Mouse (Mus musculus) lung, adult 18-20 months (tissue): ENCODE results near the gene Armc5.

Experiments used
- DNase-seq, 2 experiments: peaks; one replicate each; pipeline ENCODE4 v3.0.0; 2022; ENCODE audit warnings: mixed read lengths in 2 of 2

Armc5 gene

DNA sequence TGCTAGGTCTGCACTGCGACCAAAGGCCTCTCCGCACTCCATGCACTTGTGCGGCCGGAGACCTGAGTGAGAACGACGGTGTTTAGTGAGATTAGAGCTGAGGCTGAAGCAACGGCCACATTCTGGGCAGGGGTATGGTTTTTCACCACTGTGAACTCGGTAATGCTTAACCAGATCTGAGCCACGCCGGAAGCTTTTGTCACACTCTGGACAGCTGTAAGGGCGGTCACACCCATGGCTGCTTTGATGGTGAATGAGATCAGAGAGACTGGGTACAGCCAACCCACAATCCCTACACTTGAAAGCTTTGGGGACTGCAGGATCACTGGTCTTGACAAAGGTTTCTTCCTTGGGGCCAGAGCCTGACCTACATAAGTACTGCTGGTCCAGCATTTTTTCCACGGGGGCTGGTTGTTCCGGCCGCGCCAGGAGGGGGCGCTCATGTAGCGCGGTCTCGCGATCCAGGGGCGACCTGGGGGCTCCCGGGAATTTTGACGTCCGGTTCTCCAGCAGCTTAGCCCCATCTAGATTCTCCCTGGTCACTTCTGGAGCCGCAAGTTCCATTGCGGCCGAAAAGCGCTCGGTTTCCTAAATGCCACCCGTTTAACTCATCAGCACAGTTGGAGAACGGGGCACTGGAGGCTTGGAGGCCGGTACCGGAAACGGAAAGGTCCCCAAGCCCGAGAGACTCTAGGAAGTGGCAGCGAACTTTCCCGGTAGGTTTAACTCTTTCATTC, at the start of gene Armc5:
Gene Armc5, plus strand, starts transcription at position 487 of the 737 bp plus-strand sequence.
- peak; percentile 83 to 86 for DNase-seq

DNA sequence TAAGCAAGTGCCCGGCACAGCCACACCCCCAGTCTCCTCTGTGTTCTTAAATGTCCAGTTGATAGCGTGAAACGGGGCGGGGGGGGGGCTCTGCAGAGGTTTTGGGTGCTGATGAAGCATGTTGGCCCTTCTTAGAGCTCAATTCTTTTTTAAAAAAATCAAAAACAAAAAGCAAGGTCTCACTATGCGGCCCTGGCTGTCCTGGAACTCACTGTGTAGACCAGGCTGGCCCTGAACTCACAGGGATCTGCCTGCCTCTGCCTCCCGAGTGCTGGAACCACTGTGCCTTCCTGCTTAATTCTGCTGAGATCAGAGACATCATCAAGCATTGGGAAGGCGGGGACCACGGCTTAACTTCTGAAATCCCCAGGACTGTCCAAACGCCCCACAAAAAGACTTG, 35.5 kb upstream of the Armc5 start:
- DNase-seq: no peak

DNA sequence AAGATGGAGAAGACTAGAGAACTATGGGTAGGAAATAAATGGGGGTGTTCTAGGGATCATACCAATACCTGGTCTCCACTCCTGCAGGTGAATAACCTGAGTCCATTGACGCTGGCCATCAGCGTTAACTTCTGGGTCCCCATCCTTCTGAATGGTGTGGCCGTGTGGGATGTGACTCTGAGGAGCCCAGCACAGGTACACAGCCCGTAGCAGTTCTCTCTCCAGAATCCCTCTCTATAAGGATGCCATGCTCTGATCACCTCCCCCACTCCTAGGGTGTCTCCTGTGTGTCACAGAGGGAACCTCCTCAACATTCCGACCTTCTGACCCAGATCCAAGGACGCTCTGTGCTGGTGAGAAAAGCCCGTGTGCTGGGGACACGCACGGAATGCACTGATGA, 34.1 kb upstream of the Armc5 start:
- DNase-seq: no peak

DNA sequence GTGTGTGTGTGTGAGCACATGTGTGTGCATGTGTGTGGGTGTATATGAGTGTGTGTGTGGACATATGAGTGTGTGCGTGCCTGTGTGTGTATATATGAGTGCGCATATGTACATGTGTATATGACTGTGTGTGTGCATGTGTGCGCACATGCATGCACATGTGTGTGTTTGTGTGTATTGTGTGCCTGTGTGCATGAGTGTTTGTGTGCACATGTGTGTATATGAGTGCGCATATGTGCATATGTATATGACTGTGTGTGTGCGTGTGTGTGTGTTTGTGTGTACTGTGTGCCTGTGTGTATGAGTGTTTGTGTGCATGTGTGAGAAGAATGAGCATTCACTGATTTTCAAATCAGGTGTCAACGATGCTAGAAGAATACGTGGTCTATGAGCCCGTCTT, 33.0 kb upstream of the Armc5 start:
- DNase-seq: no peak

DNA sequence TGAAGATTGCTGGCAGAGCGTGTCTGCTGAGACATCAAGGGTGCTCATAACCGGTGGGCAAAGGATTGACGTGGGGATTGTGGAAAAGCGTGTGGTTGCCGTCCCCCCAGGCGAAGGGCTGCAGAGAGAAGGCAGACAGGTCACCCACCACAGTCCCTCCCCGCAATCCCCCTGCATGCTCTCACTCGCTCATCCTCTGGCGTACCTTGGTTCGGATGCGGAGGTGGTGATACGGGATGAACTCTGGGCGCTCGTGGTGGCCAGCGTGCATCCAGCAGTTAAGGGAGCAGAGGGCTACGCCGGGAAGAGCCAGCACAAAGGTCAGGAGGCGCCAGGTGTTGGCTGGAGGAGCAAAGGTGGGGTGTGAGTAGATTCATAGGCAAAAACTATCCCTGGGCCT, 31.4 kb upstream of the Armc5 start:
- no peak for DNase-seq

DNA sequence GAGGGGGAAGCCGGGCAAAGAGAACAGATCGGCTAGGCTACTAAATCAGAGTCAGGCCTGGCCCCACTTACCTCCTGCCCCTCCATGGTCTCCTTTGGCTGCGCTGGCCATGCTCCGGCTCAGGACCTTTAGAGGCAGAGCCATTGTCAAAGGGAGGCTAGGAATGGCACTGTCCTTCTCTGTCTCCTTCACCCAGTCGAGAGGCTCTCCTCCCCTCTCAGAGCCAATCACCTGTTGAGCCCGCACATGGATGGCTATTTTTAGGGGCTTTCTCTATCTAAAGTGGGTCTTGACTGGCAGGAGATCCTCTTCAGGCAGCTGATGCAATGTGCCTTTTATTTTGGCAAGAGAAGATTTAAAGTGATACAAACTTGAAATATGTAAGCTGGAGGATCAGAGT, 31.0 kb upstream of the Armc5 start, which contains the start of gene Cox6a2:
Gene Cox6a2, minus strand, starts transcription at position 236 of the 400 bp plus-strand sequence.
- DNase-seq: peak; percentile 38 to 53

DNA sequence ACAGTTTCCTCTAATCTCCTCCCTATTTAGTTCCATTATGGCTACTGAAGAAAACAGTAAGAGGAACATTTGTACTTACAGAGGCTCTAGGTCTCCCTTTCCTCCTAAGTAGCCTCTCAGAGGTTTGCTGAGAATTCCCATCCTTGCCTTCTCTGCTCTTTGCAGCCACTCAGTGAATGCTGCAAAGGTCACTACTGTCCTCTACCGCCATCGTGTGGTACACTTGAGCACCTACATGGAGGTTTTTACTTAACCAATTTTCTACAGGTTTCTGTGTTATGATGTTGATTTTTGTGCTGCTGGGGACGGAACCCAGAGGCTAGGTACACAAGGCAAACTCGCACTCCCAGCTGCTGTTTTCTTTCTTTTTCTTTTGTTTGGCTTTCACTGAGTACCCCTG, 29.0 kb upstream of the Armc5 start:
- DNase-seq: peak; percentile 32 to 60

DNA sequence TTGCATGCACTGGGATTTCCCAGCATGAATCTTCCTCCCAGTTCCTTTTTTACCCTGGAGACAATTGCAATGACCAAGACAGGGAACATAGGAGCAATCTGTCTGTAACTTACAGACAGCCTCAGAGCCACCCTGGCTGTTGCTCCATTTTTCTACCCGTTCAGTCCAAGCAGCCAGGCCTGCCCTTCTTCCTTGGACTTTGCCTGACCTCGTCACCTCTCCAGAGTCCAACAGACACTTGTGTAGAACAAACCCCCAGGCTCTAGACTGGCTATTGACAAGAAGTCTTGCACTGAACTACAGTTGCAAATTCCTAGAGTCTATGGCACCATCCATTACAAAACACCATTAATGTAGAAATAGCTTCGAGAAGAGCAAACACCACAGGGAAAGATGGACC, 27.3 kb upstream of the Armc5 start:
- DNase-seq: no peak

DNA sequence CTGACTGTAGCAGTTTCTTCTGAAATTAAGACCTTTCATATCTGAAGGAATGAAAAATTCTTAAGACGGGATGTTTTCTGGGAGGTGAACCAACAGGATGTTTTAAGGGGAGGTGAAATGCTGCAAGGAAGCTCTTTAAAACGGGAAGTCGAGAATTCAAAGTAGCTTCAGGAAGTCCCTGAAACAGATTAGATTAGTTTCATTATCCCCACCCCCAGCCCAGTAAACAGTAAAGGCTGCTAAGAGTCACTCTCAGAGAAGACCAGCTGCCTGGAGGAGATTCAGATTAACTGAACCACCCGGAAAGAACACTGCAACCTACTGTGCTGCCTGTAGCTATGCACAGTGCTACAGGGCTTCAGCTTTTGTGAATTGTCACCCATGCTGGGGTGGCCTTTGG, 17.2 kb upstream of the Armc5 start:
- DNase-seq: no peak

DNA sequence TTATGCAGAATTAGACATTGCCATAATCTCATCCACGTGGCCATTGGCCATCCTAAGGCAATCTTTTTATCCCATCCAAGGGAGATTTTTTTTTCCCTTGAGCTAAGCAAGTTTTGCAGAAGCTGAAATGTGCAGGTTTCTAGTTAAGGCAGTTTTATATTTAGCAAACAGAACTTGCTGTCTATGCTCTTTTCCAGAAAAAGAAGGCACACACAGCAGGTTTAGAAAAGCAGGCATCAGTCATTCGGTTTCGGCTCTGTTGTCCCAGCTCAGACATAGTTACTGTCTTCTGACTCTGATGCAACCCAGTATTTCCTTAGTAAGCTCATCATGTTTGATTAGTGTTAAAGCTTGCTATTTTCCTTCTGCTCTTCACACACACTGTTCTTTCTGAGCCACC, 16.2 kb upstream of the Armc5 start:
- no peak for DNase-seq

DNA sequence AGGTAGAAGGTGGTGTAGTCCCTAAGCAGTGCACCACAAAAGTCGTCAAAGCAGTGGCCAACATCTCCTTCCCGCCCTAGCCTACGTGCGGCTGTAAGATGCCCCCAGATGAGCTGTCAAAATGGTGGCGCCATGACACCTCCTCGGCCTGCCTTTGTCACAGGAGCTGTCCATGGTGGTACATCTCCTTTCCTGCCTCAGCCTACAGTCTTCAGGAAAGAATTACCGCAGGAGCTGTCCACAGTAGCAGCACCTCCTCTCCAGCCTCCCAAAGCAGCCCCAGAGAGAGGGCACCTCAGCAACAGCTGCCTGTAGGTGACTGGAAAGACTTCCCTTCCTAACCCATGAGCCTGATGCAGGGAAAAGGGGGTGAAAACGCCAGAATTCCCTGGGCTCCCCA, 5.4 kb upstream of the Armc5 start:
- no peak for DNase-seq

DNA sequence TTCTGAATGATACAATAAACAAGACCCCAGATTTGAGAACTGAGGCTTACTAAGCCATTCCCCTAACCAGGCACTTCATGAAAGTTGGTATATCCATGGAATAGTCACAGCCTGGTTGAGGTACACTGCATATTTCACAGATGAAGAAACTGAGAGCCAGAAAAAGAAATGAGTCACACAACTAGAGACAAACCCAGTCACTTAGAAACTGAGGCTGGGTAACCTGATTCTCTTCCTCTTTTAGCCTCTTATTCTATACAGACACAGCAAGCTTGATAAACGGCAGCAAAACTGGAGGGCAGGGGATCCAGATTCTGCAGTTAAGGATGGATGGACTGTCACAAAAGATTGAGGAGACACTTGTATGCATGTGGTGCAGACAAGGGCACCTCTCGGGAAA, 2.3 kb upstream of the Armc5 start:
- DNase-seq: no peak

DNA sequence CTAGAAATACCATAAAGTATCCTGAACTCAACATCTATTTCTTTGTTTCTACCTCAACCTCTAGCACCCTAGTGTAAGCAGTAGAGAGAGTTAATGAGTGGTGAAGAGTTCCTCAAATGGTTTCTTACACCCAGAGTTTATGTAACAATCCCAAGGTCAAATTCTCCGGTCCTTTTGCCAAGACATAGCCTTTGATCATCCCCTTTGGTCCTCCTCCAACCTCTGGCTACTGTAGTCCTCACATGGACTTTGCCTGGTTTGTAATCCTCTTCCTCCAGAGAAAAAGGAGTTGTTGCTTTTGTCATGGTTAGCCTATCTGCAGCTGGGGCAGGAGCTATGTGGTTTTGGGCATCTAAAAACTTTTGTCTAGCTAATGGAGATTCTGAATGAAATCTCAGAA, 1.7 kb upstream of the Armc5 start:
- no peak for DNase-seq

DNA sequence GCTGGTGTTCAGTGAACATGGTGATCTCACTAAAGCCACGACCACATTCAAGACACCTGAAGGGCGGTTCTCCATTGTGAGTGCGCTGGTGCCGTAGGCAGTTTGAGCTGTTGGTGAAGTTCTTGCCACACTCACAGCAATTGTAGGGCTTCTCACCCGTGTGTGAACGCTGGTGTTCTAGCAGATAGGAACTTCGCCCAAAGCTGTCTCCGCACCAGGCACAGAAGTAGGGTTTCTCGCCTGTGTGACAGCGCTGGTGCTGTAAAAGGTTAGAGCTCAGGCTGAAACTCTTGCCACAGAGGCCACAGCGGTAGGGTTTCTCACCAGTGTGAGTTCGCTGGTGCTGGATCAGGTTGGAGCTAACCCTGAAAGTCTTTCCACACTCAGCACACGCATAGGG, 716 bp upstream of the Armc5 start:
- DNase-seq: no peak

DNA sequence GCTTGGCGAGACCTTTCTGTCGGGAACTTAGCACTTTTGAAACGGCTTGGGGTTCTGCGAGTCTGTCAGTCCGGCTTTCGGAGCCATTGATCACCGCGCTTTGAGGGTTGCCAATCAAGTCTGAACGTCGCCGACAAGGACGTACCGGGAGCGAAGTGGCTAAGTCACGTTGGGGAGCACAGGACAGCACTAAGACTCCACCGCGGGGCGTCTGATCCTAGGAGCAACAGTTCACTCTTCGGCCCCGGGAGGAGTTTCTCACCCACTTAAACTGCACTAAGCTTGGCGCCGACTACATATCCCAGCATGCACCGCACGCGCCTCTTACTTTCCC, 418 bp downstream of the Armc5 start:
- no peak for DNase-seq

DNA sequence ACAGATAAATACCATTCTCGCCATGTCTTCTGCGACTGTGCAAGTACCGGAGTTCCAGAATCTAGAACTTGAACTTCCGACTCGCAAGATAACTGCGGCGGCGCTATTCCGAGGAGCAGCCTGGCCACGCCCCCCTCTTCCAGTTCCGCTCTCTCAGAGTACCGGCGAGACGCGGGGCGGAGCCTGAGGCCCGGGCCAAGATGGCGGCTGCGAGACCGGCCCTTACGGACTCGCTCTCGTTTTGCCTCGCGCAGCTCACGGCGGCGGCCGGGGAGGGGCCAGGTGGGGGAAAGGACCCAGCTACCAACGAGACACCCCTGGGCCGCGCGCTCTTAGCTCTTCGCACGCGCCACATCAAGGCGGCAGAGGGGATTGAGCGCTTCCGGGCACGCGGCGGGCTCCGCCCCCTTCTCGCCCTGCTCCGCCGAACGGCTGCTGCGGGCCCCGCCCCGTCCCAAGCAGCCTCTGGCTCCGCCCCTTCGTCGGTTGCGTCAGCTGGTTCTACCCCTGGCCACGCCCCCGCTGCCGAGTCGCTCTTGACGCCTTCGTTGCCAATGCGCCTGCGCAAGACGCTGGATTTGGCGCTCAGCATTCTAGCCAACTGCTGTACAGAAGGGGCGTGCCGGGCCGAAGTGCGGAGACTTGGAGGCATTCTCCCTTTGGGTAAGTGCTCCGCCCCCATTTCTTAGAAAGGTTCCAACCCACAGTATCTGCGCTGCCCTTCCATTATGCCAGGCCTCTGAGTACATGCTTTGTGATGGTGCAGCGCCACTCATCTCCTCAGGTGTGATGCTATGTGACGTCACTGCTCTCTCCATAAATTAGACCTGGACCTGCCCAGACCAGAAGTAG, 1.0 kb downstream of the Armc5 start, which contains the start of gene 9130023H24Rik:
Gene 9130023H24Rik, minus strand, starts transcription at position 105 of the 852 bp plus-strand sequence.
- peak; percentile 99 to 100 for DNase-seq

DNA sequence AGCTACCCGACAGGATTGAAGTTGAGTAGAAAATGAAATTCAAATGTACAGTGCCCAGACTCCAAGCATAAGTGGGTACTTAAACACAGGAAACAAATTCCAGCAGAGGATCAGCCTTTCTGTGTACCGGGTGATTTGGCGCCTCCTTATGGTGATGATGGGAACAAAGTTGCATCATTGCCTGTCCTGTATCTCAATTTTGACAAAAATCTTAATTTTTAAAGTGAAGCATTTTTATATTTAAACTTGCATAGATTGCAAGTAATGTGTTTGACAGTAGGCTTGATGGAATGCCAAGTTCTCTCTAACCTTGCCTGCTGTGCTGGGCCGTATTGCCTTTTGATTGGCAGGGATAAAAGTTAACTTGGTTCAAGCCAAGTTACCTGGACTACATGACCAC, 1.8 kb downstream of the Armc5 start:
- peak; percentile 51 to 66 for DNase-seq

DNA sequence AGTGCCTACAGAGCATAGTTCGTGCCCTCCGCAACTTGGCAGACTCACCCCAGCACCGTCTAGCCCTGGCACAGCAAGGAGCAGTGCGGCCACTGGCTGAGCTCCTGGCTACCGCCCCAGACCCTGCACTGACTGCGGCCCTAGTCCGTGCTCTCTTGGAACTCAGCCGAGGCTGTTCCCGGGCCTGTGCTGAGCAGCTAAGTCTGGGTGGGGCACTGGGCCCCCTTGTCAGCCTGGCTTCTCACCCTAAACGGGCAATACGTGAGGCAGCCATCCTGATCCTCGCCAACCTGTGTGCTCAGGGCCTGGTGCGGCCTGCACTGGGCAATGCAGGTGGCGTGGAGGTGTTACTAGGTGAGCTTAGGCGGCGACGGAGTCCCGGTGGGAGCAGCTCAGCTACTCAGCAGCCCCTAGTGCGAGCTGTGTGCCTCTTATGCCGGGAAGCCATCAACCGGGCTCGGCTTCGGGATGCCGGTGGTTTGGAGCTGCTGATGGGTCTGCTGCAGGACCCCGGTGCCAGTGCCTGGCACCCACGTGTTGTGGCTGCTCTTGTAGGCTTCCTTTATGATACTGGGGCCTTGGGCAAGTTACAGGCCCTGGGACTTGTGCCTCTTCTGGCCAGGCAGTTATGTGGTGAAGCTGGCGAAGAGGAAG, 3.1 kb downstream of the Armc5 start:
- no peak for DNase-seq

DNA sequence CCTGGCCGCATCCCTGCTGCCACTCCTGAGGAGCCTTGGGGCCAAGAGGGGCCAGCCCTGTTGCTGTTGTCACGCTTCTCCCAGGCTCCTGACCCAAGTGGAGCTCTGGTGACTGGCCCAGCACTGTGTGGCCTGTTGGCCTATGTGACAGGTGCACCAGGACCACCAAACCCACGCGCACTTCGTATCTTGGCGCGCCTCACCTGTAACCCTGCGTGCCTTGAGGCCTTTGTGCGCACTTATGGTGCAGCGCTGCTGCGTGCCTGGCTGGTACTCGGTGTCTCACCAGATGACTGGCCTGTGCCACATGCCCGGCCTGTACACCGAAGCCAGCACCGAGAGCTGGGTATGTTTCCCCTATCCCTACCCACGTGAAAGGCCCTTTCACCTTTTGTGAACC, 5.2 kb downstream of the Armc5 start:
- DNase-seq: no peak

DNA sequence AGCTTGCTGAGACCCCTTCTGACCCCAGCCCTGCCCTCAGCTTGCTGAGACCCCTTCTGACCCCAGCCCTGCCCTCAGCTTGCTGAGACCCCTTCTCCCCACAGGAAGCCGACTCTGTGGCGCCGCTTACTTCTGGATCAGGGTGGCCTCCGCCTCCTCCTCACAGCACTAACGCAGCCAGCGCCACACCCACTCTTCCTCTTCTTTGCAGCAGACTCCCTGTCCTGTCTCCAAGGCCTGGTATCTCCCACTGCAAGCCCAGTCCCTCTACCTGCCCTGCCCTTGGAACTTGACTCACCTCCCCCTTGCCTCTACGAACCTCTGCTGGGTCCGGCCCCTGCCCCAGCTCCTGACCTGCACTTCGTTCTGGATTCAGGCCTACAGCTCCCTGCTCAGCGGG, 6.8 kb downstream of the Armc5 start:
- DNase-seq: peak; percentile 28 to 39

DNA sequence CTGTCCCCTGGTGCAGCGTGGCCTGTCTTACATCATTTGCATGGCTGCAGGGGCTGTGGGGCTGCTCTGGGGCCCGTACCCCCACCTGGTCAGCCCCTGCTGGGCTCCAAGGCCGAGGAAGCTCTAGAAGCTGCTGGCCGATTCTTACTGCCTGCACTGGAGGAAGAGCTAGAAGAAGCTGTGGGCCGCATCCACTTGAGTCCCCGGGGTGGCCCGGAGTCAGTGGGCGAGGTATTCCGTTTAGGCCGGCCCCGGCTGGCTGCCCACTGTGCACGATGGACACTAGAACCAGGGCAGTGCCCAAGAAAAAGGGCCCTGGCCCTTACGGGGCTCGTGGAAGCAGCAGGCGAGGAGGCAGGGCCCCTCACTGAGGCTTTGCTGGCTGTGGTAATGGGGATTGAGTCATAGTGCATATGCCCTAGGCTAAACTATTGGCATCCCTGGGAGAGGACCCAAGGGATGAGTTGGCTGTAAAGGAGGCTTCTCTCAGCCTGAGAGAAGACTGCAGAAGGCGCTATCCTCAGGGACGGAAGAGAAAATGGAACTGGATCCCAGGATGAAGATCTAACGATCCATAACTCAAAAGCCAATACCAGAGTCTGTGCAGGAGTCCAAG, 7.4 kb downstream of the Armc5 start:
- DNase-seq: no peak

DNA sequence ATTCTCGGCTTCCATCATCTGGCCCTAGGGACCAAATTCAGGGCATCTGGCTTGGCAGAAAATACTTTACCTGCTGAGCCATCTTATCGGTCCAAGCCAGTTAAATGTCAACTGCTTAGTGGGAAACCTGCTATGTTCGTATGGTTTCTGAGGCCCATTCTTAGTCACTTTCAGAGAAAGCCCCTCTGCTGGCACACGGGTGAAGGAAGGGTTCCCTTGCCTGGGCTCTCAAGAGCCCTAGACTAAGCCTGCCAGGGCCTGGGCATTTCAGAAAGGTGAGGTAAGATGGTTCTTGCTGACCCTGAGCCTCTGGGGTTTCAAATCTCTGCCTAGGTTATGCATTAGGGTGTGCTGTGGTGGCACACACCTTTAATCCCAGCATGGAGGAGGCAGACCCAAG, 8.4 kb downstream of the Armc5 start:
- DNase-seq: no peak
